Mouse (Mus musculus) cortical plate, adult 2 months (tissue): ENCODE results near the gene Polr2e.

Experiments used
- CTCF ChIP-seq: fragments of 200-500 bp; IDR thresholded peaks from 2 replicates; pipeline ENCODE4 v1.5.1; 2011; ENCODE audit warnings: mild to moderate bottlenecking, control low read depth, low read length; ENCODE audit not compliant: insufficient read depth; ENCODE audit errors: extremely low read depth
- POLR2A ChIP-seq: fragments of 200-500 bp; IDR thresholded peaks from 2 replicates; pipeline ENCODE4 v1.6.1; 2011; ENCODE audit warnings: mild to moderate bottlenecking, low read length, control low read depth; ENCODE audit not compliant: insufficient read depth; ENCODE audit errors: extremely low read depth

- TF ChIP-seq CTCF (no peak), POLR2A (no peak)
These were observed 14.5 kb upstream of the Polr2e start for GRCm38 (mm10) chr10:80053831-80054815.
